Mouse (Mus musculus) macrophage (primary cell): ENCODE data around the gene Ano6. TPM values are rescaled to one million over a fixed set of nuclear protein-coding genes. Genes with fewer than 3 reads are reported as not detected.

ENCODE experiments used
- H3K27ac ChIP-seq: fragments of 350-480 bp; formaldehyde crosslinking; 2 replicates; pipeline ENCODE4 v1.9.0; 2021
- H3K36me3 ChIP-seq: fragments of 350-480 bp; formaldehyde crosslinking; 2 replicates; pipeline ENCODE4 v1.9.0; 2021; ENCODE audit errors: inconsistent target
- H3K4me3 ChIP-seq: fragments of 350-480 bp; formaldehyde crosslinking; 2 replicates; pipeline ENCODE4 v1.9.0; 2021; ENCODE audit errors: inconsistent target
- H3K79me2 ChIP-seq: fragments of 350-480 bp; formaldehyde crosslinking; 2 replicates; pipeline ENCODE4 v1.9.0; 2021; ENCODE audit errors: inconsistent target
- WGBS: methylation state at CpG from one replicate; pipeline ENCODE4 v1.1.7; 2026; ENCODE audit warnings: inconsistent platforms; ENCODE audit not compliant: missing documents; 5-methylcytosine and 5-hydroxymethylcytosine counted together
- polyA plus RNA-seq: library from polyadenylated mRNA; stranded (reverse); fragments of 250-400 nt; gene quantifications from 3 replicates; pipeline ENCODE4 v1.2.4, GENCODE M21; 2018; ENCODE audit warnings: inconsistent platforms

The Ano6 gene
- polyA plus RNA-seq, 1 experiment from 2014 or later = 124 TPM

- H3K27ac ChIP-seq = no peak overlapping the region
- H3K36me3 ChIP-seq = peaks cover 47% of the 10 kb centered on the region
These were observed 140.6 kb downstream of the Ano6 start for GRCm38 (mm10) chr15:95931013-95931775.

GRCm38 (mm10) chr15:95932358-95932757 is 141.7 kb downstream of the Ano6 start:
- 96% methylated on average over 5 of the region's 5 CpGs for WGBS
- H3K36me3 ChIP-seq = peaks cover 53% of the 10 kb centered on the region
- no peak overlapping the region for H3K4me3 ChIP-seq
- H3K27ac ChIP-seq = no peak overlapping the region
- no peaks in the 10 kb centered on the region for H3K79me2 ChIP-seq

More at GRCm38 (mm10) chr15:95931013-95931775, 140.6 kb downstream of the Ano6 start:
- no peaks in the 10 kb centered on the region for H3K79me2 ChIP-seq
- no peak overlapping the region for H3K4me3 ChIP-seq
- 92% methylated on average over 16 of the region's 16 CpGs for WGBS

- H3K79me2 ChIP-seq = no peaks in the 10 kb centered on the region
- no peak overlapping the region for H3K4me3 ChIP-seq
- H3K27ac ChIP-seq = no peak overlapping the region
- 98% methylated on average over 10 of the region's 11 CpGs for WGBS
- peaks cover 49% of the 10 kb centered on the region for H3K36me3 ChIP-seq
These were observed 144.5 kb downstream of the Ano6 start for GRCm38 (mm10) chr15:95935141-95935540.

- Histone ChIP-seq H3K36me3 (peaks cover 64% of the 10 kb centered on the region), H3K79me2 (no peaks in the 10 kb centered on the region), H3K27ac (no peak overlapping the region), H3K4me3 (no peak overlapping the region)
- 88% methylated on average over 4 of the region's 4 CpGs for WGBS
These were observed 152.8 kb downstream of the Ano6 start for GRCm38 (mm10) chr15:95943470-95943869.

- Histone ChIP-seq H3K4me3 (no peak overlapping the region), H3K27ac (no peak overlapping the region), H3K79me2 (no peaks in the 10 kb centered on the region), H3K36me3 (peaks cover 64% of the 10 kb centered on the region)
- WGBS = 92% methylated on average over 6 of the region's 6 CpGs
These were observed 153.7 kb downstream of the Ano6 start for GRCm38 (mm10) chr15:95944299-95944698.

- Histone ChIP-seq H3K36me3 (peaks cover 64% of the 10 kb centered on the region), H3K4me3 (no peak overlapping the region), H3K27ac (no peak overlapping the region), H3K79me2 (no peaks in the 10 kb centered on the region)
- 83% methylated on average over 11 of the region's 11 CpGs for WGBS
These were observed 155.5 kb downstream of the Ano6 start for GRCm38 (mm10) chr15:95945951-95946708.

- Histone ChIP-seq H3K79me2 (no peaks in the 10 kb centered on the region), H3K4me3 (no peak overlapping the region), H3K27ac (no peak overlapping the region), H3K36me3 (peaks cover 46% of the 10 kb centered on the region)
- 94% methylated on average over 18 of the region's 18 CpGs for WGBS
These were observed 157.8 kb downstream of the Ano6 start for GRCm38 (mm10) chr15:95948411-95948810.

- WGBS = 94% methylated on average over 13 of the region's 13 CpGs
- H3K27ac ChIP-seq = no peak overlapping the region
- peaks cover 46% of the 10 kb centered on the region for H3K36me3 ChIP-seq
- no peak overlapping the region for H3K4me3 ChIP-seq
- no peaks in the 10 kb centered on the region for H3K79me2 ChIP-seq
These were observed 158.7 kb downstream of the Ano6 start for GRCm38 (mm10) chr15:95949336-95949735.

- Histone ChIP-seq H3K27ac (no peak overlapping the region), H3K4me3 (no peak overlapping the region), H3K36me3 (peaks cover 40% of the 10 kb centered on the region), H3K79me2 (no peaks in the 10 kb centered on the region)
- 31% methylated on average over 5 of the region's 5 CpGs for WGBS
These were observed 160.9 kb downstream of the Ano6 start for GRCm38 (mm10) chr15:95951497-95951896.

- 24% methylated on average over 3 of the region's 3 CpGs for WGBS
- Histone ChIP-seq H3K4me3 (no peak overlapping the region), H3K79me2 (no peaks in the 10 kb centered on the region), H3K27ac (no peak overlapping the region), H3K36me3 (peaks cover 33% of the 10 kb centered on the region; the same call in 1 of the 2 replicates)
These were observed 166.0 kb downstream of the Ano6 start for GRCm38 (mm10) chr15:95956692-95957091.

GRCm38 (mm10) chr15:95962411-95963123 is 171.9 kb downstream of the Ano6 start:
- Histone ChIP-seq H3K27ac (no peak overlapping the region), H3K36me3 (peaks cover 38% of the 10 kb centered on the region)
- WGBS = 52% methylated on average over 3 of the region's 3 CpGs

GRCm38 (mm10) chr15:95963124-95963482 is 172.5 kb downstream of the Ano6 start:
- 46% methylated on average over 10 of the region's 10 CpGs for WGBS
- Histone ChIP-seq H3K4me3 (no peak overlapping the region), H3K79me2 (no peaks in the 10 kb centered on the region), H3K27ac (no peak overlapping the region), H3K36me3 (peaks cover 38% of the 10 kb centered on the region)

More at GRCm38 (mm10) chr15:95962411-95963123, 171.9 kb downstream of the Ano6 start:
- H3K79me2 ChIP-seq = no peaks in the 10 kb centered on the region
- no peak overlapping the region for H3K4me3 ChIP-seq

GRCm38 (mm10) chr15:95963533-95964250 is 173.0 kb downstream of the Ano6 start:
- no peaks in the 10 kb centered on the region for H3K79me2 ChIP-seq
- H3K36me3 ChIP-seq = peaks cover 38% of the 10 kb centered on the region
- no peak overlapping the region for H3K4me3 ChIP-seq
- 96% methylated on average over 12 of the region's 12 CpGs for WGBS
- H3K27ac ChIP-seq = no peak overlapping the region

- H3K79me2 ChIP-seq = no peaks in the 10 kb centered on the region
- peaks cover 41% of the 10 kb centered on the region for H3K36me3 ChIP-seq
- H3K4me3 ChIP-seq = no peak overlapping the region
- no peak overlapping the region for H3K27ac ChIP-seq
- 100% methylated on average over 2 of the region's 4 CpGs for WGBS
These were observed 173.6 kb downstream of the Ano6 start for GRCm38 (mm10) chr15:95964251-95964561.
